Mouse (Mus musculus) left cerebral cortex, adult 9 months (tissue): Measurements from ENCODE around the gene Pip4k2a.

ENCODE experiments used
- DNase-seq, 2 experiments: peaks; one replicate each; pipeline ENCODE4 v3.0.0; 2022; ENCODE audit warnings: low spot score in 2 of 2

Gene Pip4k2a

GRCm38 (mm10) chr2:18979675-18980074 lies 18.3 kb downstream of the Pip4k2a start:
- DNase-seq = no peak

- no peak for DNase-seq
Measured at GRCm38 (mm10) chr2:18979046-18979445, 18.9 kb downstream of the Pip4k2a start.

GRCm38 (mm10) chr2:18977201-18977805 lies 20.6 kb downstream of the Pip4k2a start:
- no peak for DNase-seq

- DNase-seq = no peak
Measured at GRCm38 (mm10) chr2:18976175-18976574, 21.8 kb downstream of the Pip4k2a start.

DNA sequence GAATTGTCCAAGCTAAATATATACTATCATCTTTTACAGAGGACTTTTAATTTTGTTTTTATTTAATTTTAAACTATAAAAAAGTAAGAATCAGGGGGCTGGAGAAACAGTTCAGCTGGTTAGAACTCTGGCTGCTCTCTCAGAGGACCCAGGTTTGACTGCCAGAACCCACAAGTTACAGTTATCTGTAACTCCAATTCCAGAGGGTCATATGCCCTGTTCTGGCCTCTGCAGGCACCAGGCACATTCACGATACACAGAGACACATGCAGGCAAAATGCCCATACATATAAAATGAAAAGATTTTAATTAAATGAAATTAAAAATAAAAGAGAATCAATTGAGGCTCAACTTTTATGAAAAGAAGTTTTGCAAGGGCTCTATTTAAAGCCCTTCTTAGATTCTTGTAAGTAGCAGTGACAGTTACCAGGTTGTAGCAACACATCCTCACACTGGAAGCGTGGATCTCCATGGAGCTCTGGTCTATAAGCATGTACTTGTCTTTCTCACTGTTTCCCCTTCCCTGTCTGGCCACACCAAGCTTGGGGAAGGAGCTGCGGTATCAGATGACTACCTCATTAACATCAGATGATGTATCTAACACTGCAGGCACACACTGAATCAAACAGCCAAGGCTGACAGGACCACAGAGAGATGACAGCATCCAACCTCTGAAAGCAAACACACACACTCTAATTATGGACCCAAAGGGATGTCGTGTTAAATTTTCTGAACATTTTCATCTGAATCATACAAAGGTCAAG lies 22.9 kb downstream of the Pip4k2a start:
- no peak for DNase-seq

DNA sequence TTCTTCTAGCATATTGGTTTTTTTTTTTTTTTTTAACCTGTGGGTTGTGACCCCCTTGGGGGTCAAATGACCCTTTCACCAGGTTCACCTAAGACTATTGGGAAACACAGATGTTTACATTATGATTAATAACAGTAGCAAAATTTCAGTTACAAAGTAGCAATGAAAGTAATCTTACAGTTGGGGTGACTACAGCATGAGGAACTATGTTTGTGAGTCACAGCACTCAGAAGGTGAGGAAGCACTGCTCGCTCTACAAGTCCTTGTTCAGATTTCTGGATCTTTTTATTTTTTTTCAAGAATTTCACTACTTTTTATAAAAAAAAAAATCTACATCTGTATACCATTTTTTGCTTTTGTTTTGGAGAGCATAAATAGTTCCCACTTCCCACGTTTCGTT lies 26.4 kb downstream of the Pip4k2a start:
- no peak for DNase-seq

DNA sequence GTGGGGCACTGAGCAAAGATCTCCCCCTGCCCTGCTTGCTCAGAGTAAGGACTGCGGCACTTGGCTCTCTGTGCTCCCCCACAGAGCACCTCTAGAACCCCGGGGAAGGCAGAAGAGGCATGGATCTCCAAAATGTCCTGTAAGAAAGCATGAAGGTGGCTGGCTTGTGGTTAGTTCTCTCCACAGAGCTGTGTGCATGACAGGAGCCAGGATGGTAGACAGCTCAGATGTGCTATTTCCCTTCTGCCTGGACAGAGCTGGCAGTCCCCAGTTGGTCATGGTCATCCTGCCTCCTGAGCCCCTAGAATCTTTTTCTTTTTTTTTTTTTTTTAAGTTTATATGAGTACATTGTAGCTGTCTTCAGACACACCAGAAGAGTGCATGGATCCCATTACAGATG lies 27.5 kb downstream of the Pip4k2a start:
- no peak for DNase-seq

DNA sequence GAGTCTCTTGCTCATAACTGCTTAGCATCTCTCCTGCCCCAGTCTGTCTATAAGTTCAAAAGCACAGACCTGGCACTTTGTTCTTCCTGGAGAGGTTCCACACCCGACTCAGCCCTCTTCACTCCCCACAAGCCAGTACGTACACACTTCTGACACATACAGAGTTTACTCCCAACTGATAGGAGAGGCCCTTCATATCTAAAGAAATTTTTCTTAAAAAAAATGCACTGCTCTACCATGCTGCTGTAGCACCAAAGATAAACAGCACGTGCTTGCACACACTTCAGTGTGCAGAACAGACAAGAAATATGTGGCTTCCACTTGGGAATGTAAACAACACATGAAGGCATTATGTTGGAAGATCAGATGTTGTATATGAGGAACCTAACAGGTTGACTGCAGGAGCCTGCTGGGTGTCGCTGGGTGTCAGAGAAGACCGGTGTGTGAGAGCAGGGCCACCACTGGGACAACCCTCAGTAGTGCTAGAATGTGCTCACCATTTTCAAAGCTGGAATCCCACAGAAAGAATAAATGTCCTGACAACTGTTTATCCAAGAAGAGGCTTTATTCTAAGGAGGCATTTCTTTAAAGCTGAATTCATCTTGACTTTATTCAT lies 28.8 kb downstream of the Pip4k2a start:
- DNase-seq = no peak

DNA sequence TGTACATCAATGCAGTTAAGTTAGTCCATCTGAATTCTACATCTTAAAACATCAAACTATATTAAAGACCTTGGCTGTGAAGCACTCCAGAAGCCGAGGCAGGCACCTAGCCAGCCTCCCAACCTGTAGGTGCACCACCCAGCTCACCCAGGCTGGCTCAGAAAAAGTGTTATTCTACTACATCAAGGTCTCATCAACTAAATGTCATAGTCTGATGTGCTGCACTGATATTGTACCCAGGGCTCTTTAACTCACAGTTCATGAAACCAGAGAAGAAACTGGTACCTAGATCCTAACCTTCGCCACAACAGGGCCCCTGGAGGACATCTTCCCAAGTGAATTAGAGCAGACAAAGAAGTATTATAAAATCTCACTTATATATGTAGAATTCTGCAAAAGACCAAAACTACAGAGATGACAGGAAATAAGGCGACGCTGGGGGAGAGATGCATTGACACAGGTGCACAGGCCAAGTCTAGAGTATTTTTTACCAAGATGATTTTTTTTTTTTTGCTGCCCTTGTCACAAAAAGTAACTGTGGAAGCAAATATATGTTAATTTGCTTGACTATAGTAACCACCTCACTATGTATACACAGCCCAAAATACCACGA lies 30.4 kb downstream of the Pip4k2a start:
- DNase-seq = no peak

- no peak for DNase-seq
Measured at GRCm38 (mm10) chr2:18966566-18966965, 31.4 kb downstream of the Pip4k2a start.

- no peak for DNase-seq
Measured at GRCm38 (mm10) chr2:18965950-18966349, 32.0 kb downstream of the Pip4k2a start.

GRCm38 (mm10) chr2:18965108-18965507 lies 32.8 kb downstream of the Pip4k2a start:
- no peak for DNase-seq

DNA sequence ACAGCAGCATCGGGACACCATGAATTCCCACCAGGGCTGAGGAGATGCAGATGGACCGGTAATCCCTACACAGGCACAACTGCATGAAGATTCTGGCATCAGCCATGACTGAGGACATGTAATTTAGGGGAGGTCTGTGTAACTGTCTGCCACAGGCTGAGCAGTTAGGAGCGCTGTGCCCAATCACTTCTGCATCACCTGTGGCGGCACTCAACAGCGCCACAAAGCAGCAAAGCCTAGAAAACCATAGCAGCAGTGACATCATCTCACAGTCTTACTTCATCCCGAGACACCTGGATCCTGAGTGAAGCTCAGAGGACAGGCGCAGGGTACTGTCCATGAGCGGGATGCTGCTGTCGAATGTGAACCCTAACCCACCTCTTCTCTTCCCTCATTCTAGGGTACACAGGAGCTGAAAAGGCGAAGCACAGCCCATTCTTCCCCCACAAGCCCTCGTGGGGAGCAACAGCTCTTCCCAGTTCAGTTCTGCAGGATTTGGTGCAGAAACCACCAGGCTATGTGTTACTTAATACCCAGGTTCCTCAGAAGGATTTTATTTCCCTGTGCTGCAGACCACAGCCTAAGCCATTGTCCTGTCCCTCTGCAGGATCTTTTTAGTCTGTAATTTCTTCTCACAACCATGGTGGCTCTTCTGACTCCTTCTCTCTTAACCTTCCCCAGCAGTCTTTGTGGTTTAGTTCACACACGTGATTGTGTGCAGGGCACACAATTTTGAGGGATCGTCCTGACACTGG lies 34.5 kb downstream of the Pip4k2a start:
- DNase-seq = no peak

GRCm38 (mm10) chr2:18962502-18962901 lies 35.4 kb downstream of the Pip4k2a start:
- no peak for DNase-seq

DNA sequence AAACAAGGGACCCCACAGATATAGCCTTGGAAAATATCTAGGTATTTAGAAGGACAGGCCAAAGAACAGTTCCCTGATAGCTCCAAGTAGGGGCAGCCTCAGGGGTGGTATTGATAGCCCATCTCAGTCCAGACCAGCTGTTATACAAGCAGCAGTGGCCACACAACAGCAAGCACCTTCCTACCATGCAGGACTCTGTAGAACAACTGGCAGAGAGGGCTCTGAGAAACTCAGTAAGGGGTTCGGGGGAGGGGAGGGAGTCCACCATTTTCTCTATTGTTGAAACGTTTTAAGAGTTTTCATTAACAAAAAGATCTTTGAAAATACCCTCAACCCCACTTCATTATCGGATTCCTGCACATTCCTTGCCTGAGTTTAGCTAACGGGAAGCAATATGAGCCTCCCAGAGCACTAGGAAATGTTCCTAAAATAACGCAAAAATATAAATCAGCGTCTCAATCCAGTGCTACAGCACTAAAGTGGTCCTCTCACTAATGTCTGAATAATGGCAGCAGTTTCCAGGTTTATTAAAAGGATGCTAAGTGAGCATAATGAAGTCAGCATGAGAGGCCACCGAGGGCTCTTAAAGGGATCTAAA lies 37.5 kb downstream of the Pip4k2a start:
- no peak for DNase-seq

- DNase-seq = no peak
Measured at GRCm38 (mm10) chr2:18959558-18959957, 38.4 kb downstream of the Pip4k2a start.

DNA sequence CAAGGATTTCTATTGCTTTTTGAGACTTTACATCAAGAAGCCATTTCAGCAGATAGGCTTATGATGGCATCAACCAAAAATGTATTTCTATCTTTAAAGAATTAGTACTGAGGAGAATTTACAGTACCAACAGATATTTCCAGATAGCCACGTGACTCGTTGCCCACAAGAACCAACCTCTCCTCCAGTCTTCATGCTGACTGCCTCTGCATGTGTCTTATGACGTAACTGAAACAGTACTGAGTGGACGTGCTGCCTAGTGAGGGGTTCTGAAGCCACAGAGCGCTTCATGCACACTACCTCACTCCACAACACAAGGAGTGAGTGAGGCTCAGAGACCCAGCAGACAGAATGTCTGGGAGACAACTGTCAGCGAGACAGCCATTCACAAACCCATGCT lies 38.9 kb downstream of the Pip4k2a start:
- no peak for DNase-seq

- no peak for DNase-seq
Measured at GRCm38 (mm10) chr2:18958501-18958900, 39.4 kb downstream of the Pip4k2a start.

GRCm38 (mm10) chr2:18958044-18958443 lies 39.9 kb downstream of the Pip4k2a start:
- no peak for DNase-seq

DNA sequence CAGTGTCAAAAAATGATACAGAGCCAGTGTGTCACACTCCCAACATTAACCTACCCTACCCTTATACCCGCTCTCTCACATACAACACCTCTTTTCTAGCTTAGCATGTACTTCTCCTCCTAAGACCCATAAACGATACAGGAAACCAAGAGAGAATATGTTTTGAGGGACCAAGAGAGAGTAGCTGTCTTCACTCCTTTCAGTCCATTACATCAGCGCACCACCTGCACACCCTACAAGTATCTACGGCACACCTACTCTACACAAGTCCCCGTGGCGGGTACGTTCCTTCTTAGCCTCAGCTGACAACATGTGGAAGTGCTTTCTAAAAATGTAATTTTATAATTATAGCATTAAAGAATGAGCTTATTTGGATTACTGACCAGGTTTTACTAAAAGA lies 40.5 kb downstream of the Pip4k2a start:
- no peak for DNase-seq

GRCm38 (mm10) chr2:18956945-18957344 lies 41.0 kb downstream of the Pip4k2a start:
- DNase-seq = no peak

DNA sequence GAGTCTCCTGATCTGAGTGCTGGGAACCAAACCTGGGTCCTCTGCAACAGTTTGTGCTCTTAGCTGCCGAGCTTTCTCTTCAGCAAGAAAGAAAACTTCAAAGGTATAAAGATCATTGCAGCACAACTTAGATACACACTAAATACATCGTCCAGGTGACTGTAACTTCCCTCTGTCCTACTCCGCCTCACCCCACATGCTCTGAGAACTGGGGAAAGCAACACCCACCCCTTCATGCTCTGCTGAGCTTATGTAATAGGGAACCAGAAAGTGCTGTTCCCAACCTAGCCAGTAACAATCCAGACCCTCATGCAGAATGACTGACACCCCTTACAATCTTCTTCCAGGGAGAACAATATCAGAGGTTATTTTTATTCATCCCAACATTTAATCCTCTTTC lies 41.5 kb downstream of the Pip4k2a start:
- no peak for DNase-seq
